Mouse (Mus musculus) neutrophil, adult 83 days (primary cell): Measurements from ENCODE around the gene Gm10697. TPM values are rescaled to one million over a fixed set of nuclear protein-coding genes. Genes with fewer than 3 reads are reported as not detected.

ENCODE experiments used
- total RNA-seq, 2 experiments: library from RNA; stranded (reverse); gene quantifications; one replicate each; pipeline ENCODE4 v1.2.4; 2023

The Gm10697 gene
- total RNA-seq = not detected

DNA sequence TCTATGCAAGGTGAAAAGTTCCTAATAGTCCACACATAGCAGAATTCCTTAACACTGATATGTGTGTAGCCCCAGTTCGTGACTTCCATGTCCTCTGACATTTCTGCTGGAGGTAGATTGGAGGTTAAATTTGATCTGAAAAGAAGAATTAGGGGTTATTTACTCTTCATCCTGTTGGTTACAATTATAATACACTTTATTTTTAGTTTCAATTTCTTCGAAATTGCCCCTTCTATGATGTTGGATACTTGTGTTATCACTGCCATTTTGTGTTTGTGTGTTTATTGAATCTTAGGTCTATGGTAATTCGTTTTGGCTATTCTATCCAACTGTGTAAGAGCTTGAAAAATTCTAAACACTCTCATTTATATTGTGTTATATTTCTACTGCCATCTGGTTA is at the start of gene Gm10697:
TSS of gene Gm10697 (minus strand) at position 101 of the 400 bp plus-strand sequence.

DNA sequence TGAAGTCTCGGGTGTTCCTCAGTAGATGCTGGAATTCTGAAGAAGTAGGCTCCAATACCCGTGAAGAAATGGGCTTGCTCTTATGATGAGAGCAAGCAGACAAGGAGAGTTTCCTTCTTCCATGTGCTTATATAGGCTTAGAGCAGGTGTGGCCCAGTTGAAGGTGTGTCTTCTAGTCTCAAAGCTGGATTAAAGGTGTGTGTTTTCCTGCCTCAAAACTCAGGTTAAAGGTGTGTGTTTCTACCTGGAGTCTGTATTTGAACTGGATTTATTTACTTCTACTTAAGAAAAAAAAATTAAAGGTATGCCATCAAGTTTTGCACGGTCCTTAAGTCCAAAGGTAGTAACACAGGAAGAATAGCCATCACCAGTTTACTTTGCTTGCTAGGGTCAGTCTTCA is 17.7 kb downstream of the Gm10697 start, which contains the start of gene Gm9125:
TSS of gene Gm9125 (minus strand) at position 101 of the 400 bp plus-strand sequence.

Other genes starting within 250 kb of the Gm10697 start
- not detected for gene Tdpoz3, start 246.6 kb downstream of the Gm10697 start, total RNA-seq
- not detected for gene Gm9117, start 129.1 kb downstream of the Gm10697 start, total RNA-seq
- gene Tdpoz5, start 111.3 kb downstream of the Gm10697 start, total RNA-seq = not detected
- gene Gm9125, start 17.8 kb downstream of the Gm10697 start, total RNA-seq = not detected
- gene Gm10696, start 105.5 kb upstream of the Gm10697 start, total RNA-seq = not detected
- not detected for gene Gm5286, start 124.1 kb upstream of the Gm10697 start, total RNA-seq
- gene Gm4778, start 191.4 kb upstream of the Gm10697 start, total RNA-seq = not detected
- 1 to 10 TPM in 1 of 2 experiments, under 1 TPM in 1; 0.90 to 1.2 TPM for gene Them4, start 237.4 kb upstream of the Gm10697 start, total RNA-seq